Mouse (Mus musculus) kidney, postnatal 14 days (tissue): ENCODE data around the gene Med17.

ENCODE experiments used
- DNase-seq: peaks from one replicate; pipeline ENCODE4 v3.0.0; 2022; ENCODE audit warnings: mixed read lengths

Med17 gene

GRCm38 (mm10) chr9:15233604-15234003 lies 46.1 kb downstream of the Med17 start:
- no peak for DNase-seq

GRCm38 (mm10) chr9:15232445-15232844 lies 47.3 kb downstream of the Med17 start:
- no peak for DNase-seq

GRCm38 (mm10) chr9:15224912-15225311 lies 54.8 kb downstream of the Med17 start:
- DNase-seq: no peak

- no peak for DNase-seq
Observed at GRCm38 (mm10) chr9:15213695-15214094, 66.0 kb downstream of the Med17 start.

- peak; percentile 24 for DNase-seq
Observed at GRCm38 (mm10) chr9:15211876-15212275, 67.9 kb downstream of the Med17 start.
